Mouse (Mus musculus) embryonic facial prominence, embryonic 11.5 days (tissue): ENCODE measurements around the gene Ccp110. TPM values are rescaled to one million over a fixed set of nuclear protein-coding genes. Genes with fewer than 3 reads are reported as not detected.

Experiments
- ATAC-seq: fragments of 200-750 bp; cut with Nextera tagmentation; replicated peaks from 2 replicates; pipeline ENCODE4 v1.8.0; 2017; ENCODE audit warnings: low read depth; ENCODE audit not compliant: insufficient number of reproducible peaks, low FRiP score, low TSS enrichment
- DNase-seq: peaks from one replicate; pipeline ENCODE4 v3.0.0-alpha.2; 2015; ENCODE audit warnings: low spot score
- H3K27ac ChIP-seq: fragments of 300-500 bp; sonication (generic); replicated peaks from 2 replicates; pipeline ENCODE4 v1.5.1; 2014; ENCODE audit warnings: mild to moderate bottlenecking, low read depth, low read length, control low read depth
- H3K27me3 ChIP-seq: fragments of 300-500 bp; sonication (generic); 2 replicates; pipeline ENCODE4 v1.6.1; 2014; ENCODE audit warnings: mild to moderate bottlenecking, low read length, moderate library complexity, mixed read lengths; ENCODE audit not compliant: control insufficient read depth, insufficient read depth
- H3K36me3 ChIP-seq: fragments of 300-500 bp; sonication (generic); replicated peaks from 2 replicates; pipeline ENCODE4 v1.6.1; 2014; ENCODE audit warnings: low read depth, mild to moderate bottlenecking, low read length, moderate library complexity, mixed read lengths; ENCODE audit not compliant: control insufficient read depth, insufficient read depth
- H3K4me1 ChIP-seq: fragments of 300-500 bp; sonication (generic); 2 replicates; pipeline ENCODE4 v1.6.1; 2014; ENCODE audit warnings: low read length, mixed read lengths; ENCODE audit not compliant: control insufficient read depth, insufficient read depth
- H3K4me2 ChIP-seq: fragments of 300-500 bp; sonication (generic); 2 replicates; pipeline ENCODE4 v1.6.1; 2014; ENCODE audit warnings: low read depth, mild to moderate bottlenecking, control low read depth, low read length, moderate library complexity
- H3K4me3 ChIP-seq: fragments of 300-500 bp; sonication (generic); 2 replicates; pipeline ENCODE4 v1.5.1; 2014; ENCODE audit warnings: low read depth, low read length, control low read depth
- H3K9ac ChIP-seq: fragments of 300-500 bp; sonication (generic); replicated peaks from 2 replicates; pipeline ENCODE4 v1.6.1; 2014; ENCODE audit warnings: mild to moderate bottlenecking, control low read depth, low read length
- H3K9me3 ChIP-seq: fragments of 300-500 bp; sonication (generic); replicated peaks from 2 replicates; pipeline ENCODE4 v1.6.1; 2016; ENCODE audit warnings: mild to moderate bottlenecking, low read length, inconsistent platforms, mixed read lengths; ENCODE audit not compliant: control insufficient read depth
- WGBS: fragments of 180-500 bp; shearing (Covaris S2); extraction: QIAGEN DNeasy Blood & Tissue Kit; methylation state at CpG from one replicate; pipeline ENCODE4 v1.1.7; 2014; 5-methylcytosine and 5-hydroxymethylcytosine counted together
- polyA plus RNA-seq: library from polyadenylated mRNA; unstranded; fragments of >200 nt; fragmentation: Nextera tagmentation; extraction: Ambion mirVana; gene quantifications from 2 replicates; pipeline ENCODE4 v1.2.1, GENCODE M21; 2014

Ccp110 gene
- polyA plus RNA-seq, 1 experiment from 2014 or later = 19.0 TPM

GRCm38 (mm10) chr7:118747891-118748672 lies 35.7 kb downstream of the Ccp110 start:
- DNase-seq (no peak), ATAC-seq (no peak)
- 90% methylated on average over 12 of the region's 12 CpGs for WGBS
- H3K27me3 ChIP-seq = no peaks in the 10 kb centered on the region
- no peak overlapping the region for H3K4me3 ChIP-seq
- H3K27ac ChIP-seq = no peak overlapping the region
- H3K4me1 ChIP-seq = no peaks in the 10 kb centered on the region
- H3K36me3 ChIP-seq = no peaks in the 10 kb centered on the region; the same call in 1 of the 2 replicates
- no peak overlapping the region for H3K4me2 ChIP-seq
- H3K9ac ChIP-seq = no peak overlapping the region
- no peaks in the 10 kb centered on the region for H3K9me3 ChIP-seq

- Histone ChIP-seq H3K36me3 (no peaks in the 10 kb centered on the region; the same call in none of the 2 replicates), H3K9ac (no peak overlapping the region), H3K27ac (no peak overlapping the region), H3K4me2 (no peak overlapping the region), H3K9me3 (no peaks in the 10 kb centered on the region), H3K4me3 (no peak overlapping the region), H3K27me3 (no peaks in the 10 kb centered on the region), H3K4me1 (no peaks in the 10 kb centered on the region)
- 46% methylated on average over 8 of the region's 8 CpGs for WGBS
- no peak for DNase-seq
- ATAC-seq = no peak
These were observed 37.4 kb downstream of the Ccp110 start for GRCm38 (mm10) chr7:118749706-118750105.

GRCm38 (mm10) chr7:118751625-118752024 lies 39.3 kb downstream of the Ccp110 start:
- Histone ChIP-seq H3K27ac (no peak overlapping the region), H3K4me2 (no peak overlapping the region), H3K9ac (no peak overlapping the region), H3K36me3 (no peaks in the 10 kb centered on the region; the same call in none of the 2 replicates), H3K4me1 (no peaks in the 10 kb centered on the region), H3K4me3 (no peak overlapping the region), H3K27me3 (no peaks in the 10 kb centered on the region), H3K9me3 (no peaks in the 10 kb centered on the region)
- WGBS = 89% methylated on average over 7 of the region's 7 CpGs
- DNase-seq (no peak), ATAC-seq (no peak)

- no peak overlapping the region for H3K4me2 ChIP-seq
- no peaks in the 10 kb centered on the region for H3K4me1 ChIP-seq
- 82% methylated on average over 7 of the region's 7 CpGs for WGBS
- H3K9me3 ChIP-seq = no peaks in the 10 kb centered on the region
- DNase-seq (no peak), ATAC-seq (no peak)
- H3K9ac ChIP-seq = no peak overlapping the region
- H3K27me3 ChIP-seq = no peaks in the 10 kb centered on the region
- H3K36me3 ChIP-seq = no peaks in the 10 kb centered on the region; the same call in none of the 2 replicates
- no peak overlapping the region for H3K4me3 ChIP-seq
- no peak overlapping the region for H3K27ac ChIP-seq
These were observed 43.4 kb downstream of the Ccp110 start for GRCm38 (mm10) chr7:118755756-118756155.

GRCm38 (mm10) chr7:118756490-118757265 lies 44.3 kb downstream of the Ccp110 start:
- Histone ChIP-seq H3K27ac (no peak overlapping the region), H3K27me3 (no peaks in the 10 kb centered on the region), H3K9ac (no peak overlapping the region), H3K9me3 (no peaks in the 10 kb centered on the region), H3K4me2 (no peak overlapping the region), H3K4me3 (no peak overlapping the region), H3K4me1 (no peaks in the 10 kb centered on the region), H3K36me3 (no peaks in the 10 kb centered on the region; the same call in none of the 2 replicates)
- no peak for ATAC-seq
- WGBS = 92% methylated on average over 24 of the region's 24 CpGs
- no peak for DNase-seq

GRCm38 (mm10) chr7:118758369-118758768 lies 46.0 kb downstream of the Ccp110 start:
- no peak overlapping the region for H3K4me2 ChIP-seq
- ATAC-seq = no peak
- no peak overlapping the region for H3K27ac ChIP-seq
- 81% methylated on average over 4 of the region's 4 CpGs for WGBS
- no peaks in the 10 kb centered on the region for H3K27me3 ChIP-seq
- DNase-seq = no peak
- H3K4me3 ChIP-seq = no peak overlapping the region
- H3K9ac ChIP-seq = no peak overlapping the region
- no peaks in the 10 kb centered on the region; the same call in 1 of the 2 replicates for H3K36me3 ChIP-seq
- no peaks in the 10 kb centered on the region for H3K9me3 ChIP-seq
- H3K4me1 ChIP-seq = no peaks in the 10 kb centered on the region

- Histone ChIP-seq H3K36me3 (no peaks in the 10 kb centered on the region; the same call in 1 of the 2 replicates), H3K27me3 (no peaks in the 10 kb centered on the region), H3K9me3 (no peaks in the 10 kb centered on the region), H3K4me2 (no peak overlapping the region), H3K4me1 (no peaks in the 10 kb centered on the region), H3K27ac (no peak overlapping the region), H3K4me3 (no peak overlapping the region), H3K9ac (no peak overlapping the region)
- no peak for DNase-seq
- ATAC-seq = no peak
- WGBS = 78% methylated on average over 5 of the region's 5 CpGs
These were observed 47.0 kb downstream of the Ccp110 start for GRCm38 (mm10) chr7:118759372-118759771.

- 87% methylated on average over 11 of the region's 11 CpGs for WGBS
- H3K9me3 ChIP-seq = no peaks in the 10 kb centered on the region
These were observed 51.6 kb downstream of the Ccp110 start for GRCm38 (mm10) chr7:118763939-118764338.

More at GRCm38 (mm10) chr7:118763939-118764338, 51.6 kb downstream of the Ccp110 start:
- Histone ChIP-seq H3K4me3 (no peak overlapping the region), H3K27me3 (no peaks in the 10 kb centered on the region), H3K9ac (no peak overlapping the region), H3K4me1 (no peaks in the 10 kb centered on the region), H3K4me2 (no peak overlapping the region), H3K36me3 (no peaks in the 10 kb centered on the region; the same call in 1 of the 2 replicates), H3K27ac (no peak overlapping the region)
- DNase-seq (no peak), ATAC-seq (no peak)
